Mouse (Mus musculus): ENCODE measurements around the gene Nf1.

DNA sequence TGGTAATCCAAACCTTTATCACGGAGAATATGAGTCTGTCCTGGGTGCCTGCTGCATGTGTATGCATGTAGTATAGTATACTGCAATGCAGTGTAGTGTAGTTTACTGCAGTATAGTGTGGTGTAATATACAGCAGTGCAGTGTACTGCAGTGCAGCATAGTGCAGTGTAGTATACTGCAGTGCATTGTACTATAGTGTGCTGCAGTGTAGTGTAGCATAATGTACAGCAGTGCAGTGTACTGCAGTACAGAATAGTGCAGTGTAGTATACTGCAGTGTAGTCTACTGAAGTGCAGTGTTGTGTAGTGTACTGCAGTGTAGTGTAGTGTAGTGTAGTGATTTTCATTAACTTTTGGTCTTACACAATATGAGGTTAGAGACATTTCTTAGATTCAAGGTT lies 17.9 kb downstream of the Nf1 start:
- TF ChIP-seq GATA1 (IDR thresholded peaks at IDR 0.05; ENCODE audit: low read length) (no peak), TAL1 (IDR thresholded peaks at IDR 0.05; ENCODE audit: low read length) (no peak)

Measured in erythroblast, embryonic 14.5 days (primary cell).